Mouse (Mus musculus) kidney, adult 10 weeks (tissue): ENCODE data around the gene Tas2r137. TPM values are rescaled to one million over a fixed set of nuclear protein-coding genes. Genes with fewer than 3 reads are reported as not detected.

Source experiments
- polyA plus RNA-seq: library from polyadenylated mRNA; stranded (reverse); fragments of 350-450 nt; fragmentation: Illumina TruSeq; extraction: RNeasy Lipid Tissue Mini Kit (QIAGEN cat#74804); gene quantifications from one replicate; pipeline ENCODE4 v1.2.3, GENCODE M21; 2014; ENCODE audit warnings: low read depth, low replicate concordance

Tas2r137 gene
- not detected for polyA plus RNA-seq

GRCm38 (mm10) chr6:40490933-40491332 is at the start of gene Tas2r137:
Gene Tas2r137 (plus strand): TSS chr6:40491233.

GRCm38 (mm10) chr6:40470916-40471719 is 19.9 kb upstream of the Tas2r137 start, which contains the start of gene Ssbp1:
Gene Ssbp1 (plus strand): TSS chr6:40471352.

GRCm38 (mm10) chr6:40493229-40493628 is 2.2 kb downstream of the Tas2r137 start, which contains the start of gene Tas2r108:
Gene Tas2r108 (plus strand): TSS chr6:40493529.

GRCm38 (mm10) chr6:40519408-40519807 is 28.4 kb downstream of the Tas2r137 start, which contains the start of gene Prss37:
Gene Prss37 (minus strand): TSS chr6:40519508.

Other genes with a start within 250 kb of the Tas2r137 start
- 18.6 TPM for gene Agk, start 166.1 kb upstream of the Tas2r137 start, polyA plus RNA-seq
- gene E330009J07Rik, start 55.1 kb upstream of the Tas2r137 start, polyA plus RNA-seq = 12.9 TPM
- not detected for gene Wee2, start 52.1 kb upstream of the Tas2r137 start, polyA plus RNA-seq
- gene Ssbp1, start 19.9 kb upstream of the Tas2r137 start, polyA plus RNA-seq = 129 TPM
- not detected for gene Tas2r108, start 2.3 kb downstream of the Tas2r137 start, polyA plus RNA-seq
- gene Prss37, start 28.3 kb downstream of the Tas2r137 start, polyA plus RNA-seq = not detected
- not detected for gene Olfr461, start 63.8 kb downstream of the Tas2r137 start, polyA plus RNA-seq
- gene Olfr460, start 78.3 kb downstream of the Tas2r137 start, polyA plus RNA-seq = not detected
- gene Clec5a, start 94.6 kb downstream of the Tas2r137 start, polyA plus RNA-seq = 2.8 TPM
- gene Tas2r138, start 122.1 kb downstream of the Tas2r137 start, polyA plus RNA-seq = not detected
- 104 TPM for gene Mgam, start 137.6 kb downstream of the Tas2r137 start, polyA plus RNA-seq